ENCODE assay signal across 16 mouse cellular contexts in genomic region chr10:89682157-89682556, GRCm38 (mm10).
"Had no signal": no experiment of that assay in that cellular context is flagged by ENCODE, and none has a peak within 500 bp of the region (broad histone marks: within the 10 kb centered on the region; RNA-seq: fewer than 3 reads in every experiment).

No protein-coding gene starts in this region.

- H3K36me3 ChIP-seq: lung, embryonic 15.5 days; midbrain, embryonic 15.5 days; stomach, embryonic 15.5 days had no signal

- H3K4me1 ChIP-seq: stomach, embryonic 15.5 days had no signal

- H3K27me3 ChIP-seq: lung, embryonic 15.5 days; midbrain, embryonic 13.5 days; midbrain, embryonic 15.5 days; neural tube, embryonic 12.5 days; stomach, embryonic 15.5 days had no signal

- H3K9me3 ChIP-seq: lung, embryonic 15.5 days; midbrain, embryonic 13.5 days; midbrain, embryonic 15.5 days; neural tube, embryonic 12.5 days; stomach, embryonic 15.5 days had no signal

- H3K4me3 ChIP-seq: lung, embryonic 15.5 days; midbrain, embryonic 13.5 days; midbrain, embryonic 15.5 days; neural tube, embryonic 12.5 days; stomach, embryonic 15.5 days had no signal

- DNase-seq: lung, adult 2 months; lung, postnatal 14 days; lung, postnatal 36 days; right cerebral cortex, postnatal 14 days; thymus, adult 2 months; thymus, postnatal 25 days; thymus, postnatal 4 days had no signal

- ATAC-seq: lung, postnatal 0 days; midbrain, embryonic 13.5 days; midbrain, embryonic 15.5 days had no signal

- H3K27ac ChIP-seq: lung, embryonic 15.5 days; macrophage; midbrain, embryonic 13.5 days; midbrain, embryonic 15.5 days; neural tube, embryonic 12.5 days; stomach, embryonic 15.5 days; stomach, postnatal 0 days had no signal

- H3K9ac ChIP-seq: lung, embryonic 15.5 days; midbrain, embryonic 13.5 days; midbrain, embryonic 15.5 days; neural tube, embryonic 12.5 days; stomach, embryonic 15.5 days had no signal

- H3K4me2 ChIP-seq: lung, embryonic 15.5 days; midbrain, embryonic 11.5 days; midbrain, embryonic 13.5 days; midbrain, embryonic 15.5 days; neural tube, embryonic 12.5 days; stomach, embryonic 15.5 days had no signal
